Mouse (Mus musculus) liver, embryonic 14.5 days (tissue): ENCODE results near the gene Tex48.

Experiments
- CTCF ChIP-seq: IDR thresholded peaks from 2 replicates; pipeline ENCODE4 v1.5.1; 2016; ENCODE audit warnings: antibody characterized with exemption, low read depth, control low read depth
- EP300 ChIP-seq: IDR thresholded peaks from 2 replicates; pipeline ENCODE4 v1.6.1; 2016; ENCODE audit warnings: antibody characterized with exemption, low read depth

- no peak for TF ChIP-seq CTCF
- no peak for TF ChIP-seq EP300
Measured at GRCm38 (mm10) chr4:63661857-63662256, 39.6 kb upstream of the Tex48 start.
